Mouse (Mus musculus) layer of hippocampus, postnatal 14 days (tissue): ENCODE data around the gene 1700020N01Rik. TPM values are rescaled to one million over a fixed set of nuclear protein-coding genes. Genes with fewer than 3 reads are reported as not detected.

Source experiments
- DNase-seq, 2 experiments: peaks; one replicate each; pipeline ENCODE4 v3.0.0; 2021 to 2022; ENCODE audit warnings: low spot score in 2 of 2, mixed read lengths in 1 of 2
- total RNA-seq, 2 experiments: library from RNA; stranded (reverse); gene quantifications; 2 replicates each; pipeline ENCODE4 v1.2.3; 2021

1700020N01Rik gene
- total RNA-seq, 2 experiments from 2014 or later, result not detected

- peak; percentile 17 to 36 for DNase-seq
Measured at GRCm38 (mm10) chr10:21659576-21660246, 66.8 kb downstream of the 1700020N01Rik start.

GRCm38 (mm10) chr10:21668976-21669375 is 76.0 kb downstream of the 1700020N01Rik start:
- no peak for DNase-seq

DNA sequence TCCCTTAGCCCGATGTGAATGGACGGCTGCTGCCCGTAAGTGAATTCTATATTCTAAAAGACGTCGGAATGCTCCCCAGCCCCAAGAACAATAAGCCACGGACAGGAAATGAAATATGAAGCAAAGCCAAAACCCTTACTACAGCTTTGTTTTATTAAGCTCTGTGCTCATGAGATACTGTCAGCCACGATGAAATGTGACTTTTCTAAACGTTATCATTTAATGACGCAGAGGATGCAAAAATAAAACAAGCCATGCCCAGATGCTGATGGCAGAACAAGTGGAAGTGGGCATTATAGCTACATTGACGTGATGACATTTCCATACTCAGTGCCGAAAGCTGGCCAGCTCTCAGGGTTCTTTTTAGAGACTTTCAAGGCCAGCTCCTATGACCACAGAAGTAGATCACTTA is 76.8 kb downstream of the 1700020N01Rik start:
- no peak for DNase-seq

DNA sequence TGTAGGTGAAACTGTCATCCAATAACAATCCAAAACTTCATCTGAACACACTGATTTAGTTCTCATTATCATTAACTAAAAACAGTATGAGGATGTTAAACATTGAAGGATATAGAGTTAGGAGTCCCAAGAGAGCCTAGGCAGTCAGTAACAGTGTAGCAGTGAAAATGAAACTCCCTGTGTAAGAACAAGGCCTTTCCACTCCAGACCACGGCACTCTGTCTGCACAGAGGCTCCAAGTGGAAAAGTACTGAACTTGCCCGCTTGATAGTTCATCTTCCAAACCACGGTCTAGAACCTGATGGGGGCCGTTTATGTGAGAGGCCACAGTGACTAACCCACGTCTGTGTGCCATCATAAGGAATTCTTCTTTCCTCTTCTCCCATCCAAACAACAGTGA is 77.2 kb downstream of the 1700020N01Rik start:
- no peak for DNase-seq

Other genes starting within 250 kb of the 1700020N01Rik start
- not detected for gene Aldh8a1, start 215.9 kb upstream of the 1700020N01Rik start, total RNA-seq